Mouse (Mus musculus) ES-Bruce4 (cell line): ENCODE measurements around the gene Ppp2r1a. TPM values are rescaled to one million over a fixed set of nuclear protein-coding genes. Genes with fewer than 3 reads are reported as not detected.

Source experiments
- H3K27ac ChIP-seq: 2 replicates; pipeline ENCODE4 v1.5.1; 2012; ENCODE audit warnings: low read length, inconsistent platforms; ENCODE audit not compliant: insufficient read depth
- H3K27me3 ChIP-seq: 2 replicates; pipeline ENCODE4 v1.6.1; 2012; ENCODE audit warnings: mild to moderate bottlenecking, low read length, inconsistent platforms; ENCODE audit not compliant: control insufficient read depth, poor library complexity, insufficient read depth, severe bottlenecking
- H3K36me3 ChIP-seq: 2 replicates; pipeline ENCODE4 v1.6.1; 2012; ENCODE audit warnings: inconsistent platforms, mild to moderate bottlenecking, low read length, moderate library complexity; ENCODE audit not compliant: control insufficient read depth, poor library complexity, insufficient read depth, severe bottlenecking
- H3K4me1 ChIP-seq: one replicate; pipeline ENCODE4 v1.8.1; 2011; ENCODE audit warnings: low read length; ENCODE audit not compliant: control insufficient read depth, insufficient read depth
- H3K4me3 ChIP-seq: 2 replicates; pipeline ENCODE4 v1.5.1; 2011; ENCODE audit warnings: low read depth, mild to moderate bottlenecking, low read length
- H3K9ac ChIP-seq: 2 replicates; pipeline ENCODE4 v1.6.1; 2012; ENCODE audit warnings: low read depth, mild to moderate bottlenecking, inconsistent platforms; ENCODE audit not compliant: poor library complexity, severe bottlenecking
- H3K9me3 ChIP-seq: replicated peaks from 2 replicates; pipeline ENCODE4 v1.6.1; 2012; ENCODE audit warnings: mild to moderate bottlenecking, low read length, inconsistent platforms; ENCODE audit not compliant: control insufficient read depth, poor library complexity, insufficient read depth, severe bottlenecking
- CTCF ChIP-seq: IDR thresholded peaks from one replicate; pipeline ENCODE4 v1.8.1; 2011; ENCODE audit warnings: low read depth, low read length
- EP300 ChIP-seq: IDR thresholded peaks from 2 replicates; pipeline ENCODE4 v1.6.1; 2011; ENCODE audit warnings: low read depth, low read length; ENCODE audit not compliant: insufficient read depth
- POLR2A ChIP-seq: IDR thresholded peaks from one replicate; pipeline ENCODE4 v1.8.1; 2011; ENCODE audit warnings: low read length; ENCODE audit not compliant: insufficient read depth
- polyA plus RNA-seq: library from polyadenylated mRNA; stranded (reverse); fragments of >200 nt; gene quantifications from 2 replicates; pipeline ENCODE4 v1.2.4, GENCODE M21; 2011; ENCODE audit warnings: low read depth; ENCODE audit not compliant: missing spikeins, insufficient read depth, insufficient read length

The Ppp2r1a gene
- 253 and 280 TPM in 2 replicates for polyA plus RNA-seq

DNA sequence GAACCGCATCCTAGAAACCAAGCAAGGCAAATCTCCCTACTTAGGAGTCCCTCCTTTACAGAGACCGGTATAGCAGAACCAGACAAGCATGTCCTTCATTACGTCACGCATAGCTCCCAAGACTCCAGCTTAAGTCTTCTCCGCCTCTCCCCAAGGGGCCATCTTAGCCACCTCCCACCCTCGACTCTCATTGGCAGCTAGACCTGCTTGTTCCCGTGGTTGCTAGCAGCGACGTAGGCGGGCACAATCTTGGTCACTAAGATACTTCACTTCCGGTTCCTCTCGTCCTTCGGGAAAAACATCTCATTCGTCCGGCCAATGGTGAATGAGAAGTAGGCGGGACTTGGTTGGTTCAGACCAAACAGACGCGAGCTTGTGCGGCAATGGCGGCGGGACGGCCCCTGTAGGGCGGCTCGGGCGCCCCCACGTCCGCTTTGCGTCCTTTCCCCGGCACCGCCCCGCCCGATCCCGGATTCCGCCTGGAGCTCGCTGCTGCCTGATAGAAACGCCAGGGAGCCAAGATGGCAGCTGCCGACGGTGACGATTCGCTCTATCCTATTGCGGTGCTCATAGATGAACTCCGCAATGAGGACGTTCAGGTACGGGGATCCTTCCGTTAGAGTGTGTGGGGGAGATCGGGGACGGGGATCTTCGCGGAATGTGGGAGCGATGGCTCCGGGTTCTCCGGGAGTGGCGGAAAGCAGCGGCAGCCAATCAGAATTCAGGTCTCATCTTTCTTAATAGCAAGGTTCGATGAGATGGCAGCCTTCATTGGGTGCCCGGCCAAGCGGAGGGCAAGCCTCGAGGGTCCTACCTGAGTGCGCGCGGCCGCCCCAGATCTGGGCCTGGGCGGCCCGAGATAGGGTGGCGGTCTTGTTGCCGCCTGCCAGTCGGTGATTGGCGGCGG is at the start of gene Ppp2r1a:
Gene Ppp2r1a, plus strand, starts transcription at position 327 of the 907 bp plus-strand sequence.
- Histone ChIP-seq H3K4me3 (peak within 1 kb of the TSS; percentile 93), H3K27ac (peak within 1 kb of the TSS; percentile 81), H3K9ac (peak within 1 kb of the TSS; percentile 83), H3K4me1 (peaks cover 1% of the 10 kb centered on the region), H3K9me3 (no peaks in the 10 kb centered on the region), H3K27me3 (no peaks in the 10 kb centered on the region), H3K36me3 (no peaks in the 10 kb centered on the region)
- TF ChIP-seq POLR2A: peak; percentile 60
- TF ChIP-seq EP300: no peak

GRCm38 (mm10) chr17:20904991-20905390 is 40.1 kb upstream of the Ppp2r1a start, which contains the start of gene Vmn1r231:
Gene Vmn1r231, minus strand, starts transcription at chr17:20905091.
- TF ChIP-seq POLR2A: no peak
- TF ChIP-seq CTCF: no peak
- TF ChIP-seq EP300: no peak
- Histone ChIP-seq H3K9ac (no peak within 1 kb of the TSS), H3K36me3 (no peaks in the 10 kb centered on the region), H3K4me3 (no peak within 1 kb of the TSS), H3K27ac (no peak within 1 kb of the TSS), H3K9me3 (no peaks in the 10 kb centered on the region), H3K4me1 (no peaks in the 10 kb centered on the region), H3K27me3 (no peaks in the 10 kb centered on the region)

GRCm38 (mm10) chr17:20919614-20920013 is 25.5 kb upstream of the Ppp2r1a start, which contains the start of gene Vmn1r232:
Gene Vmn1r232, minus strand, starts transcription at chr17:20919714.
- Histone ChIP-seq H3K4me3 (no peak within 1 kb of the TSS), H3K27me3 (no peaks in the 10 kb centered on the region), H3K4me1 (no peaks in the 10 kb centered on the region), H3K36me3 (no peaks in the 10 kb centered on the region), H3K9me3 (no peaks in the 10 kb centered on the region), H3K9ac (no peak within 1 kb of the TSS), H3K27ac (no peak within 1 kb of the TSS)
- TF ChIP-seq EP300 (no peak), CTCF (no peak), POLR2A (no peak)

- TF ChIP-seq POLR2A (no peak), CTCF (no peak), EP300 (no peak)
- H3K9ac ChIP-seq: peak overlapping the region; percentile 83
- H3K4me3 ChIP-seq: peak overlapping the region; percentile 81
- peaks cover 1% of the 10 kb centered on the region for H3K4me1 ChIP-seq
- peak overlapping the region; percentile 81 for H3K27ac ChIP-seq
- no peaks in the 10 kb centered on the region for H3K27me3 ChIP-seq
- no peaks in the 10 kb centered on the region for H3K9me3 ChIP-seq
- H3K36me3 ChIP-seq: no peaks in the 10 kb centered on the region
Observed at GRCm38 (mm10) chr17:20944226-20944625, 885 bp upstream of the Ppp2r1a start.

DNA sequence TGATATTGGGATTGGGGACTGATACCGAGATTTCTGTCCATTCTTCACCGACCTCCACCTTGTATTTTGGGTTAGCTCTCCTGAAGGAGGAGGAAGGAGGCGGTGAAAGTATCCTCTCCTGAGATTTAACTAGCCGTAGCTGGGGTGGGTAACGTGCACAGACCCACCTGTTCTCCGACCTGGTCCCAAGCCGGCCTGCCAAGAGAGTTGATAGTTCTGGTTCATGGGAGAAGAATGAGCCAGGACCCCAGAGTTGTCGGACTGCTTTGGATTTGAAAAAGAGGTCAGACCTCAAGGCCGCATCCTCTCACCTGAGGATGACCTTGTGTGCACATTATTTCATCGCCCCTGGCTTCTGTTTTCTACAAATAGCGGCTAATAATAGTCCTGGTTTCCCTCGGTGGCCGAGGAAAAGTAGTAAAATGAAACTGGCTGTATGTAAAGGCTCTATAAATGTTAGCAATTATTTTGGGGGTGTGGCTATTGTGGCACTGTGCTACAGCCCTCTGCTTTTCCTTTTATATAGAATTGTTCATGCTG is 985 bp downstream of the Ppp2r1a start:
- H3K4me1 ChIP-seq: peaks cover 1% of the 10 kb centered on the region
- H3K4me3 ChIP-seq: peak overlapping the region; percentile 93
- peak overlapping the region; percentile 71 for H3K9ac ChIP-seq
- no peak for TF ChIP-seq POLR2A
- no peak for TF ChIP-seq CTCF
- TF ChIP-seq EP300: no peak
- no peaks in the 10 kb centered on the region for H3K27me3 ChIP-seq
- no peaks in the 10 kb centered on the region for H3K9me3 ChIP-seq
- H3K27ac ChIP-seq: peak overlapping the region; percentile 77
- peaks cover 3% of the 10 kb centered on the region; the same call in 1 of the 2 replicates for H3K36me3 ChIP-seq
